Mouse (Mus musculus): ENCODE measurements around the gene 4930470P17Rik. TPM values are rescaled to one million over a fixed set of nuclear protein-coding genes. Genes with fewer than 3 reads are reported as not detected.

4930470P17Rik gene
- not detected for polyA plus RNA-seq (2012; fragmentation: generic; extraction: Trizol)
- long read RNA-seq, experiment 1 = 0 reads
- long read RNA-seq, experiment 2 = 0 reads

GRCm38 (mm10) chr2:170601917-170602316, at the start of gene 4930470P17Rik:
4930470P17Rik (minus strand) TSS chr2:170602017.
- no peaks in the 10 kb centered on the region for H3K79me2 ChIP-seq (ENCODE audit: control insufficient read depth, insufficient read depth)
- H3ac ChIP-seq (ENCODE audit: control insufficient read depth, insufficient read length, low read depth) = no peak within 1 kb of the TSS
- TF ChIP-seq FOSL1 (IDR thresholded peaks at IDR 0.05; ENCODE audit: insufficient read depth, low read length, poor library complexity, severe bottlenecking) = no peak
- TF ChIP-seq CTCF (IDR thresholded peaks at IDR 0.05; ENCODE audit: control insufficient read depth, insufficient read depth, insufficient read length) = no peak
- TF ChIP-seq MYOD1 (IDR thresholded peaks at IDR 0.05; ENCODE audit: control insufficient read depth, insufficient read length, low read depth) = no peak
- no peak for TF ChIP-seq USF1 (IDR thresholded peaks at IDR 0.05; ENCODE audit: low read depth)
- TF ChIP-seq MYOG (IDR thresholded peaks at IDR 0.05; ENCODE audit: control insufficient read depth, extremely low read depth, insufficient read length) = no peak
- H3K4me3 ChIP-seq (ENCODE audit: insufficient read depth, poor library complexity, severe bottlenecking) = no peak within 1 kb of the TSS
- H3K27me3 ChIP-seq (ENCODE audit: control insufficient read depth, insufficient read depth, insufficient read length) = no peaks in the 10 kb centered on the region
- H3K79me3 ChIP-seq (ENCODE audit: low read depth) = no peaks in the 10 kb centered on the region
- no peaks in the 10 kb centered on the region for H3K36me3 ChIP-seq (ENCODE audit: control insufficient read depth, insufficient read depth)

DNA sequence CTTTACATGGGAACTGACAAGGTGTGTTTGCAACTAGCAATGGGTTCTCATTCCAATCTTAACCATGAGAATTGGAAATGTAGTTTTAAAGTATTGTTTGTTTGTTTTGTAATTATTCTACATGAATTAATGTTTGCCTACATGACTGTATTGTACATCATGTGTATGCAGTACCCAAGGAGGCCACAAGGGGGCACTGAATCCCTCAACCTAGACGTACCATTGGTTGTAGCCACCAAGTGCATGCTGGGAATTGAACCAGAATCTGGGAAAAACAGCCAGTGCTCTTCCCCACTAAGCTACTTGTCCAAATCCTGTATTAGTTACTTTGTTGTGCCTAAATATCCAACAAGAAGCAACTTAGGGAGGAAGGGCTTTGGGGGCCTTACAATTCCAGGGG, 49.7 kb upstream of the 4930470P17Rik start:
- TF ChIP-seq FOSL1 (IDR thresholded peaks at IDR 0.05; ENCODE audit: insufficient read depth, low read length, poor library complexity, severe bottlenecking) (no peak), CTCF (IDR thresholded peaks at IDR 0.05; ENCODE audit: control insufficient read depth, insufficient read depth, insufficient read length) (no peak), MYOD1 (IDR thresholded peaks at IDR 0.05; ENCODE audit: control insufficient read depth, insufficient read length, low read depth) (no peak), MAX (IDR thresholded peaks at IDR 0.05) (no peak), USF1 (IDR thresholded peaks at IDR 0.05; ENCODE audit: low read depth) (no peak), CEBPB (IDR thresholded peaks at IDR 0.05; ENCODE audit: low read depth) (no peak), MYOG (IDR thresholded peaks at IDR 0.05; ENCODE audit: control insufficient read depth, extremely low read depth, insufficient read length) (no peak)
- Histone ChIP-seq H3K79me2 (ENCODE audit: control insufficient read depth, insufficient read depth) (no peaks in the 10 kb centered on the region), H3ac (ENCODE audit: control insufficient read depth, insufficient read length, low read depth) (no peak overlapping the region), H3K79me3 (ENCODE audit: low read depth) (no peaks in the 10 kb centered on the region), H3K27me3 (ENCODE audit: control insufficient read depth, insufficient read depth, insufficient read length) (no peaks in the 10 kb centered on the region), H3K4me3 (ENCODE audit: insufficient read depth, poor library complexity, severe bottlenecking) (no peak overlapping the region), H3K36me3 (ENCODE audit: control insufficient read depth, insufficient read depth) (no peaks in the 10 kb centered on the region)

DNA sequence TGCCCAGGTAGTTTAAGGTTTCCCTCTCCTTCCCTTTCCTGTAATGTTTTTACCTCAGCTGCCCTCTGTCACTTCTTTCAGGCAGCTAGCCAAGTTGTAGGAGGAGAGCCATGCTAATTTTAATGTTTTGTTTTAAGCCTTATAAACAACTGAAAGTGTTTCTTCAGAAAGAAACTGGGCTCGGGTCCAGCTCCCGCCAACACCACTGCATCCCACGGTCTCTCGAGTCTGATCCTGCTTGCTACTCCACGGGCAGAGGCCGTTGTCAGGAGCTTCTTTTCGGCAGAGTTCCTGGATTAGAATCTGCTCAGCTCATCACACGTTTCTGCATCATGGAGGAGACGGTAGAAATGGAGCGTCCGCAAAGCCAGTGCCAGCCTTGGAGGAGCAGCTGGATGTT, 46.7 kb upstream of the 4930470P17Rik start:
- H3K4me3 ChIP-seq (ENCODE audit: insufficient read depth, poor library complexity, severe bottlenecking) = no peak overlapping the region
- no peak overlapping the region for H3ac ChIP-seq (ENCODE audit: control insufficient read depth, insufficient read length, low read depth)
- TF ChIP-seq MYOD1 (IDR thresholded peaks at IDR 0.05; ENCODE audit: control insufficient read depth, insufficient read length, low read depth) (no peak), FOSL1 (IDR thresholded peaks at IDR 0.05; ENCODE audit: insufficient read depth, low read length, poor library complexity, severe bottlenecking) (no peak), MAX (IDR thresholded peaks at IDR 0.05) (no peak), CTCF (IDR thresholded peaks at IDR 0.05; ENCODE audit: control insufficient read depth, insufficient read depth, insufficient read length) (no peak), MYOG (IDR thresholded peaks at IDR 0.05; ENCODE audit: control insufficient read depth, extremely low read depth, insufficient read length) (no peak), CEBPB (IDR thresholded peaks at IDR 0.05; ENCODE audit: low read depth) (no peak), USF1 (IDR thresholded peaks at IDR 0.05; ENCODE audit: low read depth) (no peak)
- no peaks in the 10 kb centered on the region for H3K79me3 ChIP-seq (ENCODE audit: low read depth)
- H3K36me3 ChIP-seq (ENCODE audit: control insufficient read depth, insufficient read depth) = no peaks in the 10 kb centered on the region
- no peaks in the 10 kb centered on the region for H3K27me3 ChIP-seq (ENCODE audit: control insufficient read depth, insufficient read depth, insufficient read length)
- H3K79me2 ChIP-seq (ENCODE audit: control insufficient read depth, insufficient read depth) = no peaks in the 10 kb centered on the region

DNA sequence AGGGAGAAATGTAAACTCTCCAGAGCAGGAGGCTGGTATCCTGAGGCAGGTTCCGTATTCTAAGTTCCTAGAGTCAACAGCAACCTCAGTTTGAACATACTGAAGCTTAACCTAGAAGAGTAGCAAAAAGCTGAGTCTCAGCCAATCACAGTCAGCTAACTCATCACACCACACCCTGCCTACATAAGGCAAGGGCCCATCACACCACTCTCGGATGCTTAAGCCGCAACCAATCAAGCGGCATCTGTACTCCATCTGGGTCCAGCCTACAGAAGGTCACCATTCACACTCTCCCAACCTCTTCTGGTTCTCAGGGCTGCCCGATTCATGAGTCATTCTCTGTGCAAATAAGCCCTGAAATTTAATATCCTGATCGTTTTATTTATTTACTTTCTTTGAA, 44.4 kb upstream of the 4930470P17Rik start:
- Histone ChIP-seq H3K36me3 (ENCODE audit: control insufficient read depth, insufficient read depth) (no peaks in the 10 kb centered on the region), H3ac (ENCODE audit: control insufficient read depth, insufficient read length, low read depth) (no peak overlapping the region), H3K79me3 (ENCODE audit: low read depth) (no peaks in the 10 kb centered on the region), H3K27me3 (ENCODE audit: control insufficient read depth, insufficient read depth, insufficient read length) (no peaks in the 10 kb centered on the region), H3K79me2 (ENCODE audit: control insufficient read depth, insufficient read depth) (no peaks in the 10 kb centered on the region), H3K4me3 (ENCODE audit: insufficient read depth, poor library complexity, severe bottlenecking) (no peak overlapping the region)
- TF ChIP-seq FOSL1 (IDR thresholded peaks at IDR 0.05; ENCODE audit: insufficient read depth, low read length, poor library complexity, severe bottlenecking) (no peak), MAX (IDR thresholded peaks at IDR 0.05) (no peak), MYOG (IDR thresholded peaks at IDR 0.05; ENCODE audit: control insufficient read depth, extremely low read depth, insufficient read length) (no peak), CTCF (IDR thresholded peaks at IDR 0.05; ENCODE audit: control insufficient read depth, insufficient read depth, insufficient read length) (no peak), CEBPB (IDR thresholded peaks at IDR 0.05; ENCODE audit: low read depth) (no peak), MYOD1 (IDR thresholded peaks at IDR 0.05; ENCODE audit: control insufficient read depth, insufficient read length, low read depth) (no peak), USF1 (IDR thresholded peaks at IDR 0.05; ENCODE audit: low read depth) (no peak)

DNA sequence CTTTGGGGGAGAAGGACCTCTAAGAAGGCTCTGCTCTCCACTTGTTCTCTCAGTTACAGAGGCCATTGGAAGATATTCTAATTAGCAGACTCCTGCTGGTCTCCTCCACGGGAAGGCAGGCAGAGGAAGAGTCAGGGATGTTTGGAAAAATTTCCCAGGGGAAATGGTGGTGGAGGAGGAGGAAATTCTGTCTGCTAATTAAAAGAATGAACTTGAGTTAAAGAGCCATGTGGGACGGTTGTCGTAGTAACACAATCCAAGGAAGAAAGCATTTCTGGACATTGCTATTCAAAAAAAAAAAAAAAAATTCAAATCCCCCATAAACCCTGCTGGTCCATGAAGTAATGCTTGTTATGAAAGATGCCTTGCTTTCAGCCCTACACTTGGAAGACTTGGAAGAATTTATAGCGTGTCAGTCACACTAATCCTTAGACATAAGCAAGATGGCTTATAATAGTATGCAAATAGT, 40.6 kb upstream of the 4930470P17Rik start:
- H3K4me3 ChIP-seq (ENCODE audit: insufficient read depth, poor library complexity, severe bottlenecking) = no peak overlapping the region
- H3K79me3 ChIP-seq (ENCODE audit: low read depth) = no peaks in the 10 kb centered on the region
- no peaks in the 10 kb centered on the region for H3K27me3 ChIP-seq (ENCODE audit: control insufficient read depth, insufficient read depth, insufficient read length)
- H3ac ChIP-seq (ENCODE audit: control insufficient read depth, insufficient read length, low read depth) = no peak overlapping the region
- no peaks in the 10 kb centered on the region for H3K79me2 ChIP-seq (ENCODE audit: control insufficient read depth, insufficient read depth)
- no peaks in the 10 kb centered on the region for H3K36me3 ChIP-seq (ENCODE audit: control insufficient read depth, insufficient read depth)
- TF ChIP-seq MAX (IDR thresholded peaks at IDR 0.05) (no peak), MYOD1 (IDR thresholded peaks at IDR 0.05; ENCODE audit: control insufficient read depth, insufficient read length, low read depth) (no peak), USF1 (IDR thresholded peaks at IDR 0.05; ENCODE audit: low read depth) (no peak), CTCF (IDR thresholded peaks at IDR 0.05; ENCODE audit: control insufficient read depth, insufficient read depth, insufficient read length) (no peak), MYOG (IDR thresholded peaks at IDR 0.05; ENCODE audit: control insufficient read depth, extremely low read depth, insufficient read length) (no peak), FOSL1 (IDR thresholded peaks at IDR 0.05; ENCODE audit: insufficient read depth, low read length, poor library complexity, severe bottlenecking) (no peak), CEBPB (IDR thresholded peaks at IDR 0.05; ENCODE audit: low read depth) (no peak)

GRCm38 (mm10) chr2:170640281-170640680, 38.5 kb upstream of the 4930470P17Rik start:
- Histone ChIP-seq H3K36me3 (ENCODE audit: control insufficient read depth, insufficient read depth) (no peaks in the 10 kb centered on the region), H3ac (ENCODE audit: control insufficient read depth, insufficient read length, low read depth) (no peak overlapping the region), H3K79me3 (ENCODE audit: low read depth) (no peaks in the 10 kb centered on the region), H3K4me3 (ENCODE audit: insufficient read depth, poor library complexity, severe bottlenecking) (no peak overlapping the region), H3K27me3 (ENCODE audit: control insufficient read depth, insufficient read depth, insufficient read length) (no peaks in the 10 kb centered on the region), H3K79me2 (ENCODE audit: control insufficient read depth, insufficient read depth) (no peaks in the 10 kb centered on the region)
- TF ChIP-seq MYOD1 (IDR thresholded peaks at IDR 0.05; ENCODE audit: control insufficient read depth, insufficient read length, low read depth) (no peak), MYOG (IDR thresholded peaks at IDR 0.05; ENCODE audit: control insufficient read depth, extremely low read depth, insufficient read length) (no peak), USF1 (IDR thresholded peaks at IDR 0.05; ENCODE audit: low read depth) (no peak), CEBPB (IDR thresholded peaks at IDR 0.05; ENCODE audit: low read depth) (no peak), FOSL1 (IDR thresholded peaks at IDR 0.05; ENCODE audit: insufficient read depth, low read length, poor library complexity, severe bottlenecking) (no peak), MAX (IDR thresholded peaks at IDR 0.05) (no peak), CTCF (IDR thresholded peaks at IDR 0.05; ENCODE audit: control insufficient read depth, insufficient read depth, insufficient read length) (no peak)
